Comparison of ENCODE assay signal across 25 mouse cellular contexts in the genomic region with DNA sequence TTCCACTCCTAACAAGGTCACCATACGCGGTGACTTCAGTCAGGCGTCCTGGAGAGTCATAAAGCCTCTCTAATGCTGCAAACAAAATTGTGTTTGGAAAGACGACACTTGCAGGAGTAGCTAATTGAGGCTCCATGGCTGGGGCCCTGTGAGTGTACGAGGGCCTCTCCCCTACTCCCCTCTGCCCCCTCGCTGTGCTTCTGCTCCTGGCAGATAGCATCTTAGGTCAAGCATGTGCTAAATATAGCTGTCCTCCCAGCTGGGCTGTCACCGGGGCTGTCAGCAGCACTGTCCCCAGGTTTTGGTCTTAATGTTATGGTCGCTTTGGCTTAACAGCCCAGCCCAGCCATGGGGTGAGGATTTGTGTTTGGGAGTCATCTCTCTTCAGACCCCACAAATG. TPM values are rescaled to one million over a fixed set of nuclear protein-coding genes. Genes with fewer than 3 reads are reported as not detected.
DNase-seq lines count a peak whose midpoint lies in the region; ATAC-seq and TF ChIP-seq lines count a peak whose summit lies in the region.
"Had no signal": no experiment of that assay in that cellular context is flagged by ENCODE, and none has a peak within 500 bp of the region (broad histone marks: within the 10 kb centered on the region; RNA-seq: fewer than 3 reads in every experiment).

No protein-coding gene starts in this region.

- H3K9ac ChIP-seq in heart, embryonic 12.5 days: no peak overlapping the region
- H3K9ac ChIP-seq: embryonic facial prominence, embryonic 15.5 days; hindbrain, embryonic 13.5 days; midbrain, embryonic 15.5 days; neural tube, embryonic 13.5 days had no signal

- DNase-seq in gastrocnemius, postnatal 10 days: peak; percentile 22
- DNase-seq in gastrocnemius, postnatal 14 days: peak; percentile 39
- DNase-seq in heart, postnatal 10 days: peak; percentile 62 to 67
- DNase-seq in frontal cortex, postnatal 36 days (ENCODE audit: low spot score in 2 of 2): no peak
- DNase-seq in kidney, adult 8-10 months: no peak
- no peak for DNase-seq in kidney, adult 2 months
- DNase-seq: adrenal gland, adult 2 months; cerebellum, adult 11 months; cerebellum, postnatal 14 days; embryo, embryonic 11 days; kidney, adult 11 months; kidney, postnatal 10 days; layer of hippocampus, postnatal 36 days; thymus, adult 2 months had no signal

- TF ChIP-seq CTCF in kidney, adult 2 months (conservative IDR thresholded peaks at IDR 0.05; ENCODE audit: insufficient read depth, insufficient read length, low read depth, low read length): no peak

- H3K27me3 ChIP-seq in heart, embryonic 12.5 days (replicated peaks): peaks cover 17% of the 10 kb centered on the region; the same call in 1 of the 2 replicates
- H3K27me3 ChIP-seq in kidney, adult 2 months (replicated peaks; ENCODE audit: control insufficient read depth, insufficient read depth, low read length): no peaks in the 10 kb centered on the region
- H3K27me3 ChIP-seq: embryonic facial prominence, embryonic 15.5 days; hindbrain, embryonic 13.5 days; midbrain, embryonic 15.5 days had no signal

- no peaks in the 10 kb centered on the region for H3K36me3 ChIP-seq in heart, embryonic 12.5 days
- no peaks in the 10 kb centered on the region for H3K36me3 ChIP-seq in kidney, adult 2 months (ENCODE audit: control insufficient read depth, insufficient read depth, low read length)
- H3K36me3 ChIP-seq: embryonic facial prominence, embryonic 15.5 days; hindbrain, embryonic 13.5 days; midbrain, embryonic 15.5 days; neural tube, embryonic 13.5 days had no signal

- peak; percentile 70 for ATAC-seq in heart, embryonic 12.5 days (ENCODE audit: insufficient number of reproducible peaks, low FRiP score)
- ATAC-seq: forebrain, embryonic 14.5 days; midbrain, embryonic 15.5 days had no signal

- H3K4me3 ChIP-seq in heart, embryonic 12.5 days: no peak overlapping the region
- no peak overlapping the region for H3K4me3 ChIP-seq in kidney, adult 2 months (ENCODE audit: insufficient read depth, low read depth, low read length)
- H3K4me3 ChIP-seq: embryonic facial prominence, embryonic 15.5 days; hindbrain, embryonic 13.5 days; midbrain, embryonic 15.5 days; myocyte; neural tube, embryonic 13.5 days had no signal

- WGBS in heart, embryonic 12.5 days: 18% methylated on average over 8 of the region's 8 CpGs
- WGBS in kidney, adult 2 months: 39% methylated on average over 8 of the region's 8 CpGs

- no peaks in the 10 kb centered on the region for H3K9me3 ChIP-seq in heart, embryonic 12.5 days (replicated peaks)
- H3K9me3 ChIP-seq: embryonic facial prominence, embryonic 15.5 days; hindbrain, embryonic 13.5 days; midbrain, embryonic 15.5 days; neural tube, embryonic 13.5 days had no signal

- peaks cover 35% of the 10 kb centered on the region for H3K4me1 ChIP-seq in heart, embryonic 12.5 days (replicated peaks)
- no peaks in the 10 kb centered on the region for H3K4me1 ChIP-seq in kidney, adult 2 months (ENCODE audit: control insufficient read depth, insufficient read depth, low read length)
- H3K4me1 ChIP-seq: embryonic facial prominence, embryonic 15.5 days; midbrain, embryonic 15.5 days had no signal

- peak overlapping the region; percentile 37 for H3K4me2 ChIP-seq in heart, embryonic 12.5 days
- H3K4me2 ChIP-seq: embryonic facial prominence, embryonic 15.5 days; hindbrain, embryonic 13.5 days; midbrain, embryonic 15.5 days; neural tube, embryonic 13.5 days had no signal

- peak overlapping the region; percentile 84 for H3K27ac ChIP-seq in heart, embryonic 12.5 days (ENCODE audit: poor library complexity, severe bottlenecking)
- H3K27ac ChIP-seq in kidney, adult 2 months (ENCODE audit: insufficient read depth, low read depth, low read length): no peak overlapping the region
- H3K27ac ChIP-seq: embryonic facial prominence, embryonic 15.5 days; hindbrain, embryonic 13.5 days; macrophage; midbrain, embryonic 15.5 days; neural tube, embryonic 13.5 days; stomach, postnatal 0 days had no signal

- intact Hi-C loops in gastrocnemius, postnatal 14 days (cut with DNase I; ENCODE audit: low total_unique reads): no loop called here
- intact Hi-C loops in heart, postnatal 10 days (cut with DNase I): loop anchor here (2.0 kb wide), 1 partner anchor 16 kb away; a partner anchor contains a TSS

- no peak for TF ChIP-seq POLR2A in kidney, adult 2 months (IDR thresholded peaks at IDR 0.05; ENCODE audit: low read depth, low read length)

RNA-seq across cellular contexts. Expression of a gene that starts 15.9 kb away (rescaled TPM):
- 100 to 1,000 TPM; 229 to 232 TPM for total RNA-seq in gastrocnemius, postnatal 10 days (2021)
- 100 to 1,000 TPM; 214 to 233 TPM for total RNA-seq in gastrocnemius, postnatal 14 days (2021)
- polyA plus RNA-seq in heart, embryonic 12.5 days (2016; fragmentation: Nextera tagmentation; extraction: Ambion mirVana): 15.9 and 16.3 TPM in 2 replicates
- total RNA-seq in heart, postnatal 10 days (2021): 10 to 100 TPM; 59.4 to 74.8 TPM
- polyA plus RNA-seq in kidney, adult 2 months (2012; rRNA removed): 0.86 TPM in 1 of 2 replicates, not detected in the other
- total RNA-seq: adrenal gland, adult 2 months; MEL had no signal
- polyA plus RNA-seq: forebrain, embryonic 14.5 days; liver, adult 2 months; macrophage; midbrain, embryonic 15.5 days had no signal

Comparison
In these comparisons a context has a peak if more than half of its experiments do, and no peak if none do; other contexts are left out.
1. DNase-seq: peak in gastrocnemius, postnatal 10 days (single experiment), gastrocnemius, postnatal 14 days (single experiment) and heart, postnatal 10 days (2 of 2); none in frontal cortex, postnatal 36 days (0 of 2), kidney, adult 8-10 months (0 of 2) and kidney, adult 2 months (single experiment).